Mouse (Mus musculus) layer of hippocampus, adult 18-20 months (tissue): ENCODE results near the gene Nav3. TPM values are rescaled to one million over a fixed set of nuclear protein-coding genes. Genes with fewer than 3 reads are reported as not detected.
"Not testable (repeated sequence)": the region's sequence is repeated elsewhere in the genome, so short reads cannot be mapped to it uniquely, and the experiment has no call there.

ENCODE experiments used
- DNase-seq, 2 experiments: peaks; one replicate each; pipeline ENCODE4 v3.0.0; 2022; ENCODE audit warnings: low spot score in 2 of 2
- total RNA-seq, 2 experiments: library from RNA; stranded (reverse); gene quantifications; 2 replicates each; pipeline ENCODE4 v1.2.3; 2021

Gene Nav3
- total RNA-seq, 2 experiments from 2014 or later = 73.6 to 76.1 TPM

GRCm38 (mm10) chr10:110383506-110384229 is 72.3 kb downstream of the Nav3 start:
- DNase-seq = not testable (repeated sequence)

DNA sequence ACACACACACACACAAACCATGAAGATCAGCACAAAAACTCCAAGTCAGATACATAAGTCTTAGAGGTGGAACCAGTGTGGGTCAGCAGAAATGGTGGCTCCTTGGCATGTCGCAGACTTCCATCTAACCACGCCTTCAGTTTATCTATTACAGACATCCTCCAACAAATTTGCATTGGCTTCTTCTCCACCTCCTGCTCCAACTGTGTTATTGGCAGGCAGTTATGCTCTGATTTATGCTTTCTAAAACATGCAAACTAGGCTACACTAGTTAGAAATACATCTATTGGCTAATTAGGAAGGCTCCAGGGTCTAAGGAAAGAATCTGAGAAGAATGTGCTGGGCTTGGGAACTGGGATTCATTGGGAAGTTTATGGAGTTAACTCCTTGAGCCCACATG is 75.2 kb downstream of the Nav3 start:
- peak in 1 of 2 experiments; percentile 32 for DNase-seq

DNA sequence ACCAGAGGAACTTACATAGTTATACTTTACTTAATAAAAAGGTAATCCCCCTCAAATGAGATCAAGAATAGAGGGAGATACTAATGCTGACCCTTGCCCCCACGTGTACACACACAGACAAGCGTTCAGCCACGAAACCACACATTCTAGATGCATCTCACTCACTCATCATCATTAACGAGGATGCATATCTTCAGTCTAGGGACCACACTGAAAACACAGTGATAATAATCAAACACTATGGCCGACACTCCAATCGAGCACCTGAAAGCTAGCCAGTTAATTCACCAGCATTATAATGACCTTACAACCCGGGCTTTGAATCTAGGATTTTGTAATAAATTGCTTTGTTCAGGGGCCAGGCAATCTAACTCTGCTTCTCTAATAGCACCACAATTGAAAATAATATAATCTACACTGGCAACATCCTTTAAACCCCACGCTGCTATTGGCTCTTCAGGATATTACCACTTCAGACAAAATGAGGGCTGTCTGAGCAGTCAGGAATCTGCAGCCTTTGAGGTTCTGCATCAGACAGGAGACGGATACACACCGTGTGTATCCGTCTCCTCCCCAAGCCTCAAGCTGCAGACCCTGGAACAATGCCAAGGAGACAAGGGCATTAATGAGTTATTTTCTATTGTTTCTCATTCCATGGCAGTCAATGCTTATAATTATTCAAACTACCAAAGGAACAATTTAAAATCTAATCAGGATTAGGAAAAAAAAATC is 83.1 kb downstream of the Nav3 start:
- no peak for DNase-seq

- no peak for DNase-seq
Observed at GRCm38 (mm10) chr10:110352148-110352547, 103.9 kb downstream of the Nav3 start.

GRCm38 (mm10) chr10:110330030-110330429 is 126.0 kb downstream of the Nav3 start:
- DNase-seq = no peak

- DNase-seq = no peak
Observed at GRCm38 (mm10) chr10:110329629-110330028, 126.4 kb downstream of the Nav3 start.

DNA sequence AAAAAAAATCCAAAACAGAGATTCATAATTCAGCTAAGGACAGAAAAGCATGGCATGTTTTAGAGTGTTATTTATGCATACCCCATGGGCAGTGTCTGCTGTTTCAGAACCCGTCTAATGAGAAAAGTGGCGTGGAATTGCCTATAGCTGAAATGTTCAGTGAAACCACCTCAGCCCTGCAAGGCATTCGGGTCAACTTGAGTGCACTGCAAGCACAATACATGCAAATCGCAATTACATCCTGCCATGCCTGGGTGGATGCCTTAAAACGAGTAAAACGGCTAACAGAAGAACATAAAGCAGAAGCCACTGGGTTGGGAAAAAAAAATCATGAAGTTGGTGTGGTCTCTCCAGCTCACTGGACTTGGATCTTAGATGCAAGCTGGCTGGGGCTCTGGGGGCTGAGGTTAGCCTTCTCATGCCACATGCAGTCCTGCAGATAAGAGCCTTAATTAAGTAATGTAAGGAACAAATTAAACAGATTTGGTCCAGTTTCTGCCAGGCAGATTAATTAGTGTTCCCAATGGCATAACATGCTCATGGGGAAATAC is 133.8 kb downstream of the Nav3 start:
- no peak for DNase-seq

DNA sequence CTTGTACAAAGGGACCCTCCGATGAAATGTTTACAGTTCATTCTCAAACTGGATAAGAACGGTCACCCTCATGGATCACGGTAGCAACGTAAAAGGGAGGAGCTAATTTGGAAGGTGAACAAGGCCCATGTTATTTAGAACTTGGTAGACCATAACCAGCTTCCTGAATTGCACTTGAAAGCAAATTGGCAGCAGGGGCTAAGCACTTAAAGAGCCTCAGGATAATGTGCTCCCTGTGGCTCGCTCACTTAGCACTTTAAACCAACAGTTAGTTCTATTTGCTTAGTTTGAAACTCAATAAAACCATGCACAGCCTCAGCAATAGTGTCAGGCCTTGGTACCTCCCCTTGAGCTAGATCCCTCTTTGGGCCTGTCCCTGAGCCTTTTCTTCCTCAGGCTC is 138.7 kb downstream of the Nav3 start:
- no peak for DNase-seq

GRCm38 (mm10) chr10:110314525-110314924 is 141.5 kb downstream of the Nav3 start:
- DNase-seq = no peak

- no peak for DNase-seq
Observed at GRCm38 (mm10) chr10:110313959-110314358, 142.0 kb downstream of the Nav3 start.

GRCm38 (mm10) chr10:110309511-110309910 is 146.5 kb downstream of the Nav3 start:
- peak in 1 of 2 experiments; percentile 66 for DNase-seq

DNA sequence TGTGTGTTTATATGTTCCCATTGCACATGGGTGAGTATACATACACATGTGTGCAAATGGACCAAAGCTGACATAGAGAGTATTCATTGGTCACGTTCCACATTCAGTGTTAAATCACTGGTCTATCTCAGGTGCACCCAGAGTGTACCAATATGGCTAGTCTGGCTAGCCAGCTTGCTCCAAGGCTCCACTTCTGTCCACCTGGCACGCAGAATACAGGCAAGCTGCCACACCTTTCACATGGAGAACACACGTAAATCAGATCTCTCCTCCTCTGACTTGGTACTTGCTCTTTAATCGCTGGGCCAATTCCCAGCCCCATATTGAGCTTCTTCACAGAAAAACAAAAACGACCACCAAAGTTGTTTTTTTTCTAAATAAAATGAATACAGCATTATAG is 150.4 kb downstream of the Nav3 start:
- DNase-seq = no peak

- no peak for DNase-seq
Observed at GRCm38 (mm10) chr10:110290016-110290623, 165.9 kb downstream of the Nav3 start.

- DNase-seq = no peak
Observed at GRCm38 (mm10) chr10:110283879-110284278, 172.1 kb downstream of the Nav3 start.

DNA sequence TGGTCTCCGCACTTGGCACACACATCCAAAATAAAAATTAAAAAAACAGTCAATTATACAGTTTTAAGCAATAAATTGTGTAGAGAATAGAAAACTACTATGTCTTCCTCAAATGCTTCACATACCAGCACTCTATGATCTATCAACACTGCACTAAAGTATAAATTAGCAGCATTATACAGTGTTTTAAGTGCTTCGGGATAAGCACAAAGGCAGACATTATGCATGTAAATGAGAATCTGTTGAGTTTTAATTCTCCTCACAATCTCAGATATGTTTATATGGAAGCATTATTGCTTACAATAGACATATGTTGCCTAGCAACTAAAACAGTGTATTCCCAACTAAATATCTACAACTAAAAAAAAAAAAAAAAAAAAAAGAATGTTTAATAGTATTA is 183.2 kb downstream of the Nav3 start:
- DNase-seq = no peak

GRCm38 (mm10) chr10:110270561-110270960 is 185.4 kb downstream of the Nav3 start:
- no peak for DNase-seq

GRCm38 (mm10) chr10:110242128-110242561 is 213.9 kb downstream of the Nav3 start:
- peak in 1 of 2 experiments; percentile 34 for DNase-seq

GRCm38 (mm10) chr10:110240667-110241066 is 215.3 kb downstream of the Nav3 start:
- no peak for DNase-seq

DNA sequence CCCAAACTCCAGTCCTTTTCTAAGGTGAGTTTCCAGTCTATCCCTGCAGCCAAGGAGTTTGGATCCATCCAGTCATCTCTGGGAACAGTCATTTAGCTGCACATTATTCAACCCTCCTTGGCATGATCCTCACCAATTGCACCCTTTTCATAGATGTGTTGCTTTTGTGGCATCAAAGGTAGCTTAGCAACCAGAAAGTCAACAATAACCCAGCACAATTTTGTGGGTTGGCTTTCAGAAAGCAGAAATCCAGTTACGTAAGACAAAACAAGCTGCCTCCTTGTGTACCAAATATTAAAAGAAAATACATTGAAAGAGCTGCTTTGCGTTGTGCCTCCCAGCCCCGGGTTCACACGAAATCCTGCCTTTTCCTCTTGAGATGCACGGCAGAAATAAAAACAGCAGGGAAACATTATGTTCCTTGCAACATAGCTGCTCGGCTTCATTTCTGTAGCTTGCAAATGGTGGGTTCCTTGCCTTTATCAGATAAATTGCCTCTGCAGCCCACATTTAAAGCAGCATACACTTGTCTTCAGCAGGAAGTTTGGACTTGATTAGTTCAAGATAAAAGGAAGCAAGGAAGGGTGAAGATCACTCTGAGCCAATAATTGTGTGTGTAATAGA is 222.6 kb downstream of the Nav3 start:
- DNase-seq = peak; percentile 50 to 76

GRCm38 (mm10) chr10:110206411-110206810 is 249.6 kb downstream of the Nav3 start:
- DNase-seq = no peak

DNA sequence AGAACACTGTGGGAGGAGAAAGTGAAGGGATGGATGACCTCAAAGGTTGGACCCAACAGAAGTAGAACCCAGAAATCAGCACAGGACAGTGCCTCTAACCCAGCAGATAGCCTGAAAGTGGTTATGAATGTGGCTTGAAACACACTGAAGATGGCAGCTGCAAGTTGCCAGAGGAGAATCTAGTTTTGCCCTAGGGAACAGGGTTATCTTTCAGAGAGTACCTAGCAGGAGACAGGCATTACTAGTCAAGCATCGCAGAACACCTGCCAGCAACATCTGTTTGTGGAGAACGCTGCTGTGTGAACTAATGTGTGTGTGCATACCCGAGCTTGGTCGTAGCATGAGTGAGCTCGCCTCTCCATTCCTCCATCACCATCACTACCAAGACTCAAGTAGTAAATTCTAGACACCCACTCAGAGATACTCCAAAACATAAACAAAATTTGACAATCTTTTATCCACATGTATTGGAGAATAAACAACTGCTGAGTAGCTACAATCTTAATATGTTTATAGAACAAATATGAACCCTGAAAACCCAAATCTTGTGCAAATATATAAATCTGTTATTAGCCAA is 251.8 kb downstream of the Nav3 start:
- no peak for DNase-seq
